18 mouse cellular contexts compared by ENCODE assay signal in the genomic region with DNA sequence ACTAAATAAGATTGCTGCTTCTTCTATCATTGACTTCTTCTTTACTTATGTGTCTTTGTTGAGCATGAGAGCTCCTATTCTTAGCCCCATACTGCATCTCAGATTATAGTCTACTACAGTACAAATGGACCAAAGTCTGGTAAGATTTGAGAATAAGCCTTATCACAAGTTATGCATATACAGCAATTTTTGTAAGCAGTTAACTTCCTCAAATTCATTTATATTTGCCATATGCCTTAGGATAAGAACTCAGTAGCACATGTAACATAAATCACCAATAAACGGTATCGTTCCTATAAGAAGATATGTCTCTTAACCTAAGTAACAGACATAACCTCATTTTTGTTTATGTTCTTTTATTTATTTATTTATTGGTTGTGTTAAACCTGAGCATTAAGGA.
DNase-seq lines count a peak whose midpoint lies in the region; TF ChIP-seq lines count a peak whose summit lies in the region.
"Had no signal": no experiment of that assay in that cellular context is flagged by ENCODE, and none has a peak within 500 bp of the region (broad histone marks: within the 10 kb centered on the region; RNA-seq: fewer than 3 reads in every experiment).

No protein-coding gene starts in this region.

- H3K9ac ChIP-seq in MEL (ENCODE audit: control insufficient read depth, low read depth, low read length, poor library complexity, severe bottlenecking) = no peak overlapping the region

- no peak for TF ChIP-seq CTCF in MEL (IDR thresholded peaks at IDR 0.05 in 2 of 3, conservative IDR thresholded peaks at IDR 0.05 in 1 of 3; ENCODE audit: control insufficient read depth in 1 of 3, insufficient read depth in 1 of 3, low read depth in 2 of 3, low read length in 3 of 3, poor library complexity in 1 of 3, severe bottlenecking in 1 of 3)

- DNase-seq in MEL (ENCODE audit: low read depth, low spot score) (peak; percentile 58), MEL-GATA-1-ER (ENCODE audit: extremely low read depth, low read depth) (peak; percentile 36)
- no peak for DNase-seq in thymus, postnatal 4 days
- DNase-seq in kidney, adult 8-10 months = no peak
- DNase-seq: adrenal gland, adult 2 months; adrenal gland, adult 8-10 months; adrenal gland, postnatal 10 days; adrenal gland, postnatal 14 days; adrenal gland, postnatal 25 days; adrenal gland, postnatal 36 days; B cell, adult 2 months; cerebellum, adult 11 months; cerebellum, adult 11-12 months; cerebellum, adult 18-20 months; cerebellum, adult 2 months; cerebellum, adult 8-10 months had no signal

- no peak for TF ChIP-seq POLR2A in MEL (IDR thresholded peaks at IDR 0.05; ENCODE audit: control insufficient read depth in 1 of 2, insufficient read depth in 1 of 2, low read depth in 1 of 2, low read length in 2 of 2, poor library complexity in 1 of 2)

- TF ChIP-seq EP300 in MEL (IDR thresholded peaks at IDR 0.05; ENCODE audit: low read depth in 1 of 2, low read length in 2 of 2) = peak; percentile 59 to 67; a peak in 3 of 4 replicates

- no peak; the same call in 1 of the 2 replicates for TF ChIP-seq RAD21 in MEL (IDR thresholded peaks at IDR 0.05; ENCODE audit: low read depth, low read length)

- no peaks in the 10 kb centered on the region for H3K79me2 ChIP-seq in MEL (ENCODE audit: control insufficient read depth, insufficient read depth, low read length, poor library complexity)

- no peaks in the 10 kb centered on the region for H3K27me3 ChIP-seq in MEL (ENCODE audit: control insufficient read depth in 1 of 2, insufficient read depth in 2 of 2, low read length in 2 of 2)
- H3K27me3 ChIP-seq: CH12.LX had no signal

- H3K36me3 ChIP-seq in MEL (ENCODE audit: control insufficient read depth in 1 of 2, insufficient read depth in 2 of 2, low read length in 2 of 2) = peaks cover 0 to 3% of the 10 kb centered on the region in 2 experiments; a peak in 2 of 4 replicates
- H3K36me3 ChIP-seq: G1E had no signal

- H3K4me1 ChIP-seq in MEL (ENCODE audit: control insufficient read depth in 1 of 2, insufficient read depth in 2 of 2, low read length in 2 of 2) = 0 out of 4 replicates have a peak, but pooled peaks cover 0 to 6% of the 10 kb centered on the region in 2 experiments

- H3K4me3 ChIP-seq in MEL (ENCODE audit: control insufficient read depth in 1 of 2, insufficient read depth in 1 of 2, low read depth in 2 of 2, low read length in 2 of 2) = no peak overlapping the region

- no peak overlapping the region for H3K27ac ChIP-seq in MEL (ENCODE audit: control insufficient read depth, low read depth, low read length)

- H3K9me3 ChIP-seq in MEL (replicated peaks; ENCODE audit: insufficient read depth, low read length) = no peaks in the 10 kb centered on the region
- H3K9me3 ChIP-seq: G1E had no signal

TF ChIP-seq in MEL, 35 proteins besides CTCF, POLR2A, EP300 and RAD21:
- TF ChIP-seq MAFK (IDR thresholded peaks at IDR 0.05; ENCODE audit: borderline replicate concordance, low read depth, low read length) (peak; percentile 91), TCF12 (IDR thresholded peaks at IDR 0.05; ENCODE audit: low read depth, low read length) (peak; percentile 24; the same call in 1 of the 2 replicates), MAZ (IDR thresholded peaks at IDR 0.05; ENCODE audit: low read depth, low read length) (no peak), CHD1 (IDR thresholded peaks at IDR 0.05; ENCODE audit: low read depth, low read length) (no peak), MYC (IDR thresholded peaks at IDR 0.05; ENCODE audit: low read depth, low read length) (peak; percentile 76; the same call in 1 of the 2 replicates), UBTF (IDR thresholded peaks at IDR 0.05; ENCODE audit: borderline replicate concordance, insufficient read depth, low read depth, low read length) (no peak), CHD2 (IDR thresholded peaks at IDR 0.05; ENCODE audit: low read length) (no peak), ZNF384 (IDR thresholded peaks at IDR 0.05; ENCODE audit: low read depth, low read length) (no peak), SMC3 (IDR thresholded peaks at IDR 0.05; ENCODE audit: low read depth, low read length) (0 out of 2 replicates have a peak, but pooled peaks have one; percentile 0), ZC3H11A (IDR thresholded peaks at IDR 0.05; ENCODE audit: low read depth, low read length) (no peak), GABPA (IDR thresholded peaks at IDR 0.05; ENCODE audit: low read depth, low read length) (no peak), USF1 (IDR thresholded peaks at IDR 0.05; ENCODE audit: low read depth, low read length) (no peak), HCFC1 (IDR thresholded peaks at IDR 0.05; ENCODE audit: low read depth, low read length) (no peak), JUND (IDR thresholded peaks at IDR 0.05; ENCODE audit: low read depth, low read length) (no peak), MAX (IDR thresholded peaks at IDR 0.05; ENCODE audit: low read length) (no peak), TAL1 (IDR thresholded peaks at IDR 0.05; ENCODE audit: low read length) (no peak), POLR2AphosphoS2 (IDR thresholded peaks at IDR 0.05; ENCODE audit: low read length) (no peak), NRF1 (IDR thresholded peaks at IDR 0.05; ENCODE audit: insufficient read depth, low read depth, low read length, poor library complexity, severe bottlenecking) (no peak), MYB (IDR thresholded peaks at IDR 0.05; ENCODE audit: low read depth, low read length) (no peak), GATA1 (IDR thresholded peaks at IDR 0.05; ENCODE audit: low read depth, low read length) (peak; percentile 54; the same call in 1 of the 2 replicates), BHLHE40 (IDR thresholded peaks at IDR 0.05; ENCODE audit: borderline replicate concordance, low read depth, low read length) (no peak), KAT2A (conservative IDR thresholded peaks at IDR 0.05; ENCODE audit: low read depth, low read length) (no peak), SIN3A (IDR thresholded peaks at IDR 0.05; ENCODE audit: low read length) (no peak), MXI1 (IDR thresholded peaks at IDR 0.05; ENCODE audit: low read depth, low read length) (no peak), MEF2A (IDR thresholded peaks at IDR 0.05; ENCODE audit: extremely low read depth, insufficient replicate concordance, low read depth, low read length, poor library complexity, severe bottlenecking) (no peak), RCOR1 (IDR thresholded peaks at IDR 0.05; ENCODE audit: low read depth, low read length) (peak; percentile 60; the same call in 1 of the 2 replicates), ELF1 (IDR thresholded peaks at IDR 0.05; ENCODE audit: low read depth, low read length) (no peak), TBP (IDR thresholded peaks at IDR 0.05; ENCODE audit: low read depth, low read length) (no peak), POLR2AphosphoS5 (IDR thresholded peaks at IDR 0.05; ENCODE audit: borderline replicate concordance, low read depth, low read length) (no peak), ZMIZ1 (IDR thresholded peaks at IDR 0.05; ENCODE audit: low read depth, low read length) (no peak), USF2 (IDR thresholded peaks at IDR 0.05; ENCODE audit: borderline replicate concordance in 1 of 2, insufficient read depth in 1 of 2, low read depth in 1 of 2, low read length in 2 of 2) (no peak), E2F4 (IDR thresholded peaks at IDR 0.05; ENCODE audit: borderline replicate concordance, low read depth, low read length) (no peak), ZKSCAN1 (IDR thresholded peaks at IDR 0.05; ENCODE audit: low read depth, low read length) (no peak), ETS1 (IDR thresholded peaks at IDR 0.05; ENCODE audit: low read depth, low read length) (peak; percentile 52), NELFE (IDR thresholded peaks at IDR 0.05; ENCODE audit: low read depth, low read length) (no peak)

Comparison
In these comparisons a context has a peak if more than half of its experiments do, and no peak if none do; other contexts are left out.
1. DNase-seq: peak in MEL (single experiment) and MEL-GATA-1-ER (single experiment); none in thymus, postnatal 4 days (single experiment) and kidney, adult 8-10 months (0 of 2).